Mouse (Mus musculus): ENCODE measurements at regions not wholly inside any gene's neighbourhood (a gene's known extent, or its start where the extent isn't known, plus 50 kb on each side); places are given as distances from the start of the nearest gene placed in this dataset.

GRCm38 (mm10) chr1:157717131-157717530 lies 210.6 kb downstream of the Sec16b start:
- ATAC-seq (ENCODE audit: low FRiP score, low TSS enrichment) = no peak
- Histone ChIP-seq H3K4me3 (replicated peaks; ENCODE audit: low read depth, low read length) (no peak overlapping the region), H3K27ac (replicated peaks; ENCODE audit: low read depth, low read length) (no peak overlapping the region), H3K9me3 (ENCODE audit: control insufficient read depth, low read length) (no peaks in the 10 kb centered on the region), H3K4me1 (ENCODE audit: control insufficient read depth, insufficient read depth, low read length) (no peaks in the 10 kb centered on the region; the same call in 1 of the 2 replicates), H3K27me3 (ENCODE audit: control insufficient read depth, insufficient read depth, low read length) (no peaks in the 10 kb centered on the region), H3K4me2 (ENCODE audit: low read length) (no peak overlapping the region), H3K36me3 (ENCODE audit: control insufficient read depth, insufficient read depth, low read length) (no peaks in the 10 kb centered on the region), H3K9ac (replicated peaks; ENCODE audit: low read length) (no peak overlapping the region)
- 80% methylated on average over 5 of the region's 5 CpGs for WGBS
- no peak for DNase-seq

- DNase-seq (no peak), ATAC-seq (ENCODE audit: low FRiP score, low TSS enrichment) (no peak)
- WGBS = 70% methylated on average over 5 of the region's 5 CpGs
- Histone ChIP-seq H3K4me3 (replicated peaks; ENCODE audit: low read depth, low read length) (no peak overlapping the region), H3K27me3 (ENCODE audit: control insufficient read depth, insufficient read depth, low read length) (no peaks in the 10 kb centered on the region), H3K4me1 (ENCODE audit: control insufficient read depth, insufficient read depth, low read length) (no peaks in the 10 kb centered on the region), H3K36me3 (ENCODE audit: control insufficient read depth, insufficient read depth, low read length) (no peaks in the 10 kb centered on the region), H3K4me2 (ENCODE audit: low read length) (no peak overlapping the region), H3K27ac (replicated peaks; ENCODE audit: low read depth, low read length) (no peak overlapping the region), H3K9me3 (ENCODE audit: control insufficient read depth, low read length) (no peaks in the 10 kb centered on the region), H3K9ac (replicated peaks; ENCODE audit: low read length) (no peak overlapping the region)
Observed at GRCm38 (mm10) chr1:157721946-157722345, 215.4 kb downstream of the Sec16b start.

GRCm38 (mm10) chr1:157731124-157731523 lies 224.6 kb downstream of the Sec16b start:
- WGBS = 93% methylated on average over 1 of the region's 1 CpGs
- H3K9me3 ChIP-seq (ENCODE audit: control insufficient read depth, low read length) = no peaks in the 10 kb centered on the region
- H3K27me3 ChIP-seq (ENCODE audit: control insufficient read depth, insufficient read depth, low read length) = no peaks in the 10 kb centered on the region
- DNase-seq (no peak), ATAC-seq (ENCODE audit: low FRiP score, low TSS enrichment) (no peak)
- no peak overlapping the region for H3K9ac ChIP-seq (replicated peaks; ENCODE audit: low read length)
- H3K4me2 ChIP-seq (ENCODE audit: low read length) = no peak overlapping the region
- no peak overlapping the region for H3K4me3 ChIP-seq (replicated peaks; ENCODE audit: low read depth, low read length)
- H3K4me1 ChIP-seq (ENCODE audit: control insufficient read depth, insufficient read depth, low read length) = no peaks in the 10 kb centered on the region
- H3K36me3 ChIP-seq (ENCODE audit: control insufficient read depth, insufficient read depth, low read length) = no peaks in the 10 kb centered on the region
- H3K27ac ChIP-seq (replicated peaks; ENCODE audit: low read depth, low read length) = no peak overlapping the region

GRCm38 (mm10) chr1:157740725-157741665 lies 234.5 kb downstream of the Sec16b start:
- Histone ChIP-seq H3K4me2 (ENCODE audit: low read length) (no peak overlapping the region), H3K36me3 (ENCODE audit: control insufficient read depth, insufficient read depth, low read length) (no peaks in the 10 kb centered on the region), H3K27ac (replicated peaks; ENCODE audit: low read depth, low read length) (no peak overlapping the region), H3K9me3 (ENCODE audit: control insufficient read depth, low read length) (no peaks in the 10 kb centered on the region), H3K4me3 (replicated peaks; ENCODE audit: low read depth, low read length) (no peak overlapping the region), H3K9ac (replicated peaks; ENCODE audit: low read length) (no peak overlapping the region), H3K4me1 (ENCODE audit: control insufficient read depth, insufficient read depth, low read length) (peaks cover 1% of the 10 kb centered on the region), H3K27me3 (ENCODE audit: control insufficient read depth, insufficient read depth, low read length) (no peaks in the 10 kb centered on the region)
- ATAC-seq (ENCODE audit: low FRiP score, low TSS enrichment) (no peak), DNase-seq (no peak)
- WGBS = 48% methylated on average over 13 of the region's 13 CpGs

GRCm38 (mm10) chr1:157745611-157746010 lies 239.1 kb downstream of the Sec16b start:
- no peaks in the 10 kb centered on the region for H3K27me3 ChIP-seq (ENCODE audit: control insufficient read depth, insufficient read depth, low read length)
- ATAC-seq (ENCODE audit: low FRiP score, low TSS enrichment) = peak; percentile 67; the same call in 1 of the 2 replicates
- H3K36me3 ChIP-seq (ENCODE audit: control insufficient read depth, insufficient read depth, low read length) = no peaks in the 10 kb centered on the region
- H3K4me1 ChIP-seq (ENCODE audit: control insufficient read depth, insufficient read depth, low read length) = peaks cover 8% of the 10 kb centered on the region
- no peak overlapping the region for H3K4me3 ChIP-seq (replicated peaks; ENCODE audit: low read depth, low read length)
- no peaks in the 10 kb centered on the region for H3K9me3 ChIP-seq (ENCODE audit: control insufficient read depth, low read length)
- peak; percentile 93 for DNase-seq
- 0 out of 2 replicates have a peak overlapping the region, but pooled peaks have one; percentile 43 for H3K27ac ChIP-seq (replicated peaks; ENCODE audit: low read depth, low read length)
- no peak overlapping the region for H3K9ac ChIP-seq (replicated peaks; ENCODE audit: low read length)
- no peak overlapping the region for H3K4me2 ChIP-seq (ENCODE audit: low read length)

- no peak overlapping the region for H3K27ac ChIP-seq (replicated peaks; ENCODE audit: low read depth, low read length)
- DNase-seq (no peak), ATAC-seq (ENCODE audit: low FRiP score, low TSS enrichment) (no peak)
Observed at GRCm38 (mm10) chr1:157755015-157755649, 248.6 kb downstream of the Sec16b start.

GRCm38 (mm10) chr1:157756977-157757376 lies 250.4 kb downstream of the Sec16b start:
- Histone ChIP-seq H3K9ac (replicated peaks; ENCODE audit: low read length) (no peak overlapping the region), H3K27me3 (ENCODE audit: control insufficient read depth, insufficient read depth, low read length) (no peaks in the 10 kb centered on the region), H3K4me3 (replicated peaks; ENCODE audit: low read depth, low read length) (no peak overlapping the region), H3K36me3 (ENCODE audit: control insufficient read depth, insufficient read depth, low read length) (no peaks in the 10 kb centered on the region), H3K4me1 (ENCODE audit: control insufficient read depth, insufficient read depth, low read length) (no peaks in the 10 kb centered on the region), H3K4me2 (ENCODE audit: low read length) (no peak overlapping the region), H3K27ac (replicated peaks; ENCODE audit: low read depth, low read length) (no peak overlapping the region), H3K9me3 (ENCODE audit: control insufficient read depth, low read length) (no peaks in the 10 kb centered on the region)
- ATAC-seq (ENCODE audit: low FRiP score, low TSS enrichment) (no peak), DNase-seq (no peak)
- WGBS = 81% methylated on average over 3 of the region's 3 CpGs

More at GRCm38 (mm10) chr1:157755015-157755649, 248.6 kb downstream of the Sec16b start:
- H3K27me3 ChIP-seq (ENCODE audit: control insufficient read depth, insufficient read depth, low read length) = no peaks in the 10 kb centered on the region
- no peaks in the 10 kb centered on the region for H3K36me3 ChIP-seq (ENCODE audit: control insufficient read depth, insufficient read depth, low read length)
- no peak overlapping the region for H3K9ac ChIP-seq (replicated peaks; ENCODE audit: low read length)
- 83% methylated on average over 10 of the region's 10 CpGs for WGBS
- no peaks in the 10 kb centered on the region for H3K4me1 ChIP-seq (ENCODE audit: control insufficient read depth, insufficient read depth, low read length)
- no peak overlapping the region for H3K4me3 ChIP-seq (replicated peaks; ENCODE audit: low read depth, low read length)
- no peaks in the 10 kb centered on the region for H3K9me3 ChIP-seq (ENCODE audit: control insufficient read depth, low read length)
- no peak overlapping the region for H3K4me2 ChIP-seq (ENCODE audit: low read length)

- Histone ChIP-seq H3K36me3 (ENCODE audit: control insufficient read depth, insufficient read depth, low read length) (no peaks in the 10 kb centered on the region), H3K4me2 (ENCODE audit: low read length) (no peak overlapping the region), H3K9ac (replicated peaks; ENCODE audit: low read length) (no peak overlapping the region), H3K9me3 (ENCODE audit: control insufficient read depth, low read length) (no peaks in the 10 kb centered on the region), H3K4me1 (ENCODE audit: control insufficient read depth, insufficient read depth, low read length) (no peaks in the 10 kb centered on the region), H3K27ac (replicated peaks; ENCODE audit: low read depth, low read length) (no peak overlapping the region), H3K27me3 (ENCODE audit: control insufficient read depth, insufficient read depth, low read length) (no peaks in the 10 kb centered on the region), H3K4me3 (replicated peaks; ENCODE audit: low read depth, low read length) (no peak overlapping the region)
- DNase-seq = no peak
- no peak for ATAC-seq (ENCODE audit: low FRiP score, low TSS enrichment)
- 98% methylated on average over 1 of the region's 1 CpGs for WGBS
Observed at GRCm38 (mm10) chr1:157758337-157758736, 251.8 kb downstream of the Sec16b start.

Measured in midbrain, embryonic 14.5 days (tissue).